In the genomic region with DNA sequence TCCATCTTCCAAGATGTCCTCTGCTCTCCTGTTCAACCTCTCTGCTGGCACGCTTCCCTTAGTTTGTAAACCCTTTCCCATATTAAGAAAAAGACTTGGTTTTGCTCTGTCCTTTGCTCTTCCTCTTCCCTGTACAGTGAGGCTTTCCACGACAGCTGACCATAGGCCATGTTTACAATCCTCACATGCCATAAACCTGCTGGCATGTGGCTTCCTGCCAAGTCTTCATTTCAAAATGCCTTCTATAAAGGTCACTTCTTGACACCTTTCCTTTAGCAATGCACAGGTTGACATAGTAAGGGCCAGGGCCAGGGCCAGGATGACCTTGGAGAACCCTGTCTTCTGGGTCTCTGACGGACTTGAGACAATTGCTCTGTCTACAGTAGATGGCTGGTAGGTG, we compare ENCODE assay signal across 12 mouse cellular contexts. TPM values are rescaled to one million over a fixed set of nuclear protein-coding genes. Genes with fewer than 3 reads are reported as not detected.
"Had no signal": no experiment of that assay in that cellular context is flagged by ENCODE, and none has a peak within 500 bp of the region (broad histone marks: within the 10 kb centered on the region; RNA-seq: fewer than 3 reads in every experiment).

No protein-coding gene starts in this region.

- H3K36me3 ChIP-seq: limb, embryonic 12.5 days; liver, embryonic 13.5 days; lung, embryonic 15.5 days; midbrain, embryonic 12.5 days had no signal

- H3K9me3 ChIP-seq: limb, embryonic 12.5 days; liver, embryonic 13.5 days; lung, embryonic 15.5 days; megakaryocyte, embryonic 14.5 days; midbrain, embryonic 12.5 days had no signal

- H3K4me2 ChIP-seq: hindbrain, embryonic 14.5 days; limb, embryonic 12.5 days; liver, embryonic 13.5 days; lung, embryonic 15.5 days; midbrain, embryonic 12.5 days had no signal

- DNase-seq: liver; liver, embryonic 13.5 days; liver, postnatal 0 days; right cerebral cortex, postnatal 14 days; thymus, postnatal 4 days had no signal

- H3K27me3 ChIP-seq: lung, embryonic 15.5 days had no signal

- H3K9ac ChIP-seq: hindbrain, embryonic 14.5 days; limb, embryonic 12.5 days; liver, embryonic 13.5 days; liver, postnatal 0 days; lung, embryonic 15.5 days; midbrain, embryonic 12.5 days had no signal

- ATAC-seq: liver, postnatal 0 days; midbrain, embryonic 16.5 days had no signal

- H3K27ac ChIP-seq: hindbrain, embryonic 14.5 days; limb, embryonic 12.5 days; liver, embryonic 13.5 days; lung, embryonic 15.5 days; macrophage; midbrain, embryonic 12.5 days had no signal

- H3K4me3 ChIP-seq: limb, embryonic 12.5 days; liver, embryonic 13.5 days; lung, embryonic 15.5 days; megakaryocyte, embryonic 14.5 days; midbrain, embryonic 12.5 days had no signal

RNA-seq across cellular contexts. Expression of gene Rab26, which starts 12.2 kb away (rescaled TPM):
- polyA plus RNA-seq: macrophage had no signal

RNA-seq across cellular contexts. Expression of gene Caskin1, which starts 57.8 kb away (rescaled TPM):
- polyA plus RNA-seq: liver, postnatal 0 days; macrophage had no signal
